Mouse (Mus musculus): ENCODE data around the gene Tcf3.

- TF ChIP-seq KAT2A (IDR thresholded peaks at IDR 0.05; ENCODE audit: insufficient replicate concordance, low read length) (no peak), SIN3A (IDR thresholded peaks at IDR 0.05; ENCODE audit: low read length) (no peak), ELF1 (IDR thresholded peaks at IDR 0.05; ENCODE audit: low read depth, low read length) (no peak), POLR2A (IDR thresholded peaks at IDR 0.05; ENCODE audit: low read depth, low read length) (no peak), JUND (conservative IDR thresholded peaks at IDR 0.05; ENCODE audit: low read depth, low read length) (no peak), CHD2 (IDR thresholded peaks at IDR 0.05; ENCODE audit: low read length) (no peak), EP300 (IDR thresholded peaks at IDR 0.05; ENCODE audit: low read length) (no peak), CTCF (conservative IDR thresholded peaks at IDR 0.05 in 1 of 2, IDR thresholded peaks at IDR 0.05 in 1 of 2; ENCODE audit: low read depth in 2 of 2, low read length in 2 of 2) (peak; percentile 47 to 50; a peak in 3 of 4 replicates), RCOR1 (conservative IDR thresholded peaks at IDR 0.05; ENCODE audit: low read depth, low read length) (no peak), USF1 (IDR thresholded peaks at IDR 0.05; ENCODE audit: low read depth, low read length) (no peak)
Observed at GRCm38 (mm10) chr10:80377716-80378115, 55.7 kb downstream of the Tcf3 start.

Measured in CH12.LX (cell line).